Mouse (Mus musculus) neural tube, embryonic 13.5 days (tissue): Measurements from ENCODE around the gene Gm4756. TPM values are rescaled to one million over a fixed set of nuclear protein-coding genes. Genes with fewer than 3 reads are reported as not detected.

ENCODE experiments used
- ATAC-seq: fragments of 200-750 bp; cut with Nextera tagmentation; 2 replicates; pipeline ENCODE4 v1.8.0; 2017; ENCODE audit warnings: low read depth, mild to moderate bottlenecking, moderate TSS enrichment, moderate library complexity
- H3K27ac ChIP-seq: fragments of 300-500 bp; sonication (generic); replicated peaks from 2 replicates; pipeline ENCODE4 v1.5.1; 2015; ENCODE audit warnings: moderate library complexity, mild to moderate bottlenecking, inconsistent platforms
- H3K27me3 ChIP-seq: fragments of 300-500 bp; sonication (generic); 2 replicates; pipeline ENCODE4 v1.6.1; 2015; ENCODE audit warnings: mild to moderate bottlenecking, inconsistent platforms
- H3K36me3 ChIP-seq: fragments of 300-500 bp; sonication (generic); 2 replicates; pipeline ENCODE4 v1.6.1; 2015; ENCODE audit warnings: mild to moderate bottlenecking, inconsistent platforms
- H3K4me1 ChIP-seq: fragments of 300-500 bp; sonication (generic); replicated peaks from 2 replicates; pipeline ENCODE4 v1.6.1; 2015; ENCODE audit warnings: inconsistent platforms
- H3K4me2 ChIP-seq: fragments of 300-500 bp; sonication (generic); 2 replicates; pipeline ENCODE4 v1.6.1; 2015; ENCODE audit warnings: inconsistent platforms, mild to moderate bottlenecking, moderate library complexity
- H3K4me3 ChIP-seq: fragments of 300-500 bp; sonication (generic); 2 replicates; pipeline ENCODE4 v1.5.1; 2015; ENCODE audit warnings: mild to moderate bottlenecking, inconsistent platforms
- H3K9ac ChIP-seq: fragments of 300-500 bp; sonication (generic); 2 replicates; pipeline ENCODE4 v1.6.1; 2015; ENCODE audit warnings: moderate library complexity, mild to moderate bottlenecking, inconsistent platforms
- H3K9me3 ChIP-seq: fragments of 300-500 bp; sonication (generic); 2 replicates; pipeline ENCODE4 v1.6.1; 2016; ENCODE audit warnings: inconsistent platforms
- WGBS: fragments of 180-500 bp; shearing (Covaris S2); methylation state at CpG from one replicate; pipeline ENCODE4 v1.1.7; 2015; 5-methylcytosine and 5-hydroxymethylcytosine counted together
- polyA plus RNA-seq: library from polyadenylated mRNA; unstranded; fragments of >200 nt; fragmentation: Nextera tagmentation; extraction: Ambion mirVana; gene quantifications from 2 replicates; pipeline ENCODE4 v1.2.1, GENCODE M21; 2015

Gm4756 gene
- polyA plus RNA-seq, 1 experiment from 2014 or later = not detected

- WGBS = 91% methylated on average over 10 of the region's 10 CpGs
- ATAC-seq = no peak
- Histone ChIP-seq H3K4me2 (no peak overlapping the region), H3K27me3 (no peaks in the 10 kb centered on the region), H3K4me1 (peaks cover 21% of the 10 kb centered on the region), H3K4me3 (no peak overlapping the region), H3K36me3 (peaks cover 11% of the 10 kb centered on the region), H3K9ac (no peak overlapping the region), H3K9me3 (no peaks in the 10 kb centered on the region), H3K27ac (no peak overlapping the region)
Observed at GRCm38 (mm10) chr12:72538571-72538970, 110.9 kb downstream of the Gm4756 start.

GRCm38 (mm10) chr12:72536021-72536597, 113.4 kb downstream of the Gm4756 start, which contains the start of gene Pcnx4:
Gene Pcnx4 (plus strand): TSS chr12:72536383.
- peak within 1 kb of the TSS; percentile 72 for H3K4me3 ChIP-seq
- peak within 1 kb of the TSS; percentile 61 for H3K27ac ChIP-seq
- peak within 1 kb of the TSS; percentile 64 for H3K4me2 ChIP-seq
- WGBS = under 1% methylated on average over 45 of the region's 45 CpGs
- no peaks in the 10 kb centered on the region for H3K9me3 ChIP-seq
- no peaks in the 10 kb centered on the region for H3K27me3 ChIP-seq
- ATAC-seq = peak; percentile 99
- peak within 1 kb of the TSS; percentile 77 for H3K9ac ChIP-seq
- H3K4me1 ChIP-seq = peaks cover 21% of the 10 kb centered on the region
- H3K36me3 ChIP-seq = no peaks in the 10 kb centered on the region

- Histone ChIP-seq H3K4me2 (peak overlapping the region; percentile 64), H3K4me1 (peaks cover 21% of the 10 kb centered on the region), H3K36me3 (no peaks in the 10 kb centered on the region), H3K27ac (peak overlapping the region; percentile 61), H3K4me3 (peak overlapping the region; percentile 72), H3K9me3 (no peaks in the 10 kb centered on the region), H3K9ac (peak overlapping the region; percentile 77), H3K27me3 (no peaks in the 10 kb centered on the region)
- no peak for ATAC-seq
- 47% methylated on average over 3 of the region's 3 CpGs for WGBS
Observed at GRCm38 (mm10) chr12:72535599-72535998, 113.9 kb downstream of the Gm4756 start.

- H3K9me3 ChIP-seq = no peaks in the 10 kb centered on the region
- peaks cover 21% of the 10 kb centered on the region for H3K4me1 ChIP-seq
- no peaks in the 10 kb centered on the region for H3K27me3 ChIP-seq
- no peak for ATAC-seq
- no peak overlapping the region for H3K4me2 ChIP-seq
- no peak overlapping the region for H3K4me3 ChIP-seq
- WGBS = 91% methylated on average over 6 of the region's 6 CpGs
- no peaks in the 10 kb centered on the region for H3K36me3 ChIP-seq
- no peak overlapping the region for H3K9ac ChIP-seq
- H3K27ac ChIP-seq = no peak overlapping the region
Observed at GRCm38 (mm10) chr12:72533986-72534385, 115.5 kb downstream of the Gm4756 start.

GRCm38 (mm10) chr12:72532303-72532702, 117.2 kb downstream of the Gm4756 start:
- H3K4me1 ChIP-seq = peaks cover 8% of the 10 kb centered on the region
- H3K36me3 ChIP-seq = no peaks in the 10 kb centered on the region
- no peak overlapping the region for H3K4me2 ChIP-seq
- H3K9me3 ChIP-seq = no peaks in the 10 kb centered on the region
- 86% methylated on average over 7 of the region's 7 CpGs for WGBS
- H3K4me3 ChIP-seq = no peak overlapping the region
- no peaks in the 10 kb centered on the region for H3K27me3 ChIP-seq
- ATAC-seq = no peak
- no peak overlapping the region for H3K9ac ChIP-seq
- H3K27ac ChIP-seq = no peak overlapping the region

Other genes with a start within 250 kb of the Gm4756 start
- gene Rtn1, start 240.6 kb downstream of the Gm4756 start, polyA plus RNA-seq = 1,998 and 2,137 TPM in 2 replicates
- gene Lrrc9, start 207.8 kb downstream of the Gm4756 start, polyA plus RNA-seq = 3.4 and 4.1 TPM in 2 replicates
- 20.4 TPM in 2 replicates for gene Pcnx4, start 113.3 kb downstream of the Gm4756 start, polyA plus RNA-seq
- gene Dhrs7, start 15.2 kb upstream of the Gm4756 start, polyA plus RNA-seq = 15.4 and 16.0 TPM in 2 replicates
- gene Ppm1a, start 107.8 kb upstream of the Gm4756 start, polyA plus RNA-seq = 75.4 and 77.2 TPM in 2 replicates